Mouse (Mus musculus) E14TG2a.4 (cell line): ENCODE data around the gene 1700022I11Rik.

ENCODE experiments used
- CTCF ChIP-seq: conservative IDR thresholded peaks from 2 replicates; pipeline ENCODE4 v1.5.1; 2014; ENCODE audit warnings: low read length
- NANOG ChIP-seq: IDR thresholded peaks from 2 replicates; pipeline ENCODE4 v1.6.1; 2014; ENCODE audit warnings: borderline replicate concordance, low read length, mixed read lengths

DNA sequence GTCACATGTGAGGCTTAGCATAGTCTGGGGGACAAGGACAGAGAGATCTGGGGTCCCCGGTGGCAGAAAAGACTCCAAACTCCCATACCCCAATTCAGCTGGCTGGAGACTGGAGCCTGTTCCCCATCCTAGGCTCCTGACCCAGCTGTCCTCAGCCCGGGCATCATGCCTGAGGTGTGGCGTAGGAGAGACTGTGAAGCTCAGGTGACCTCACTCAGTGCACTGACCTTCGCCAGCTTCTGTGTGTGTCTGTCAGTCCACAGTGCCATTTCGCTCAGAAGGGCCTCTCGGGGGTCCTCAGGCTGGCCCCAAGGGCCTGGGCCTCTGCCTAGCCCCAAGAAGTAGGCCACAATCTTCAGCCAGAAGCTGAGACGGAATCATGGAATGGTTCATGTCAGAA, 16.8 kb upstream of the 1700022I11Rik start:
- TF ChIP-seq CTCF = no peak
- no peak for TF ChIP-seq NANOG
